Mouse (Mus musculus) left cerebral cortex, postnatal 14 days (tissue): ENCODE data around the gene Pla2g2c. TPM values are rescaled to one million over a fixed set of nuclear protein-coding genes. Genes with fewer than 3 reads are reported as not detected.

Experiments used
- DNase-seq, 2 experiments: peaks; one replicate each; pipeline ENCODE4 v3.0.0; 2021 to 2022; ENCODE audit warnings: low spot score in 2 of 2, mixed read lengths in 1 of 2
- intact Hi-C: fragments of 180-260 bp; cut with DNase I; formaldehyde crosslinking; loops from one replicate; pipeline ENCODE4 v1.15.1; 2025
- total RNA-seq, 2 experiments: library from RNA; stranded (reverse); gene quantifications; 2 replicates each; pipeline ENCODE4 v1.2.3; 2021

Gene Pla2g2c
- total RNA-seq, 2 experiments from 2014 or later, result 0.22 TPM; not detected in 1

- intact Hi-C loops, result loop anchor here (5.0 kb wide), 1 partner anchor 142 kb away; no protein-coding TSS in a partner anchor
These were observed 20.4 kb upstream of the Pla2g2c start for GRCm38 (mm10) chr4:138704169-138704568.

GRCm38 (mm10) chr4:138706620-138707019 lies 18.0 kb upstream of the Pla2g2c start:
- no peak for DNase-seq
- intact Hi-C loops, result no loop called here

More at GRCm38 (mm10) chr4:138704169-138704568, 20.4 kb upstream of the Pla2g2c start:
- DNase-seq, result no peak

GRCm38 (mm10) chr4:138708636-138709035 lies 16.0 kb upstream of the Pla2g2c start:
- intact Hi-C loops, result loop anchor here (1.0 to 2.0 kb wide), 2 partner anchors 40 to 142 kb away; no protein-coding TSS in a partner anchor
- peak in 1 of 2 experiments; percentile 61 for DNase-seq

- DNase-seq, result no peak
- intact Hi-C loops, result loop anchor here (2.0 kb wide), 1 partner anchor 142 kb away; no protein-coding TSS in a partner anchor
These were observed 15.3 kb upstream of the Pla2g2c start for GRCm38 (mm10) chr4:138709246-138709645.

GRCm38 (mm10) chr4:138709944-138710343 lies 14.6 kb upstream of the Pla2g2c start:
- intact Hi-C loops, result loop anchor here (2.0 kb wide), 1 partner anchor 141 kb away; no protein-coding TSS in a partner anchor

GRCm38 (mm10) chr4:138710633-138711032 lies 14.0 kb upstream of the Pla2g2c start:
- no peak for DNase-seq

More at GRCm38 (mm10) chr4:138709944-138710343, 14.6 kb upstream of the Pla2g2c start:
- DNase-seq, result no peak

GRCm38 (mm10) chr4:138711051-138711820 lies 13.4 kb upstream of the Pla2g2c start:
- intact Hi-C loops, result no loop called here
- DNase-seq, result no peak

More at GRCm38 (mm10) chr4:138710633-138711032, 14.0 kb upstream of the Pla2g2c start:
- intact Hi-C loops, result no loop called here

- intact Hi-C loops, result no loop called here
These were observed 12.5 kb upstream of the Pla2g2c start for GRCm38 (mm10) chr4:138712096-138712495.

DNA sequence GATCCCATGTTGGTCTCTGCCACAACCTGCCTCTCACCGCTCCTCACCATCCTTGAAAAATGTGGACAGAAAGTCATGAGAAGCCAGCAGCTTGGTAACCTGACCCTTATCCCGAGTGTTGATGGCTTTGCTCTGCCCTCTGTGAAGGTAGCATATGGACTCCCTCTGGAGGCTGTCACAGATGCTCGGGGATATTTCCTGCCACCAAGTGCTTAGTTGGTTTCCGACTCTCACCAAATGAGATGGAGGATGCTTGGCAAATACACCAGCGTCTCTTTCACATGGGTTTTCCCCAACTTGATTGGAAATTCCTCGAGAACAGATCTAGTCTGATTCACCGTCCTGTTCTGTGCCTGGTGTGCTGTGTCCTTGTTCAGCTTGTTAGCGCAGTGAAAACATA lies 12.0 kb upstream of the Pla2g2c start:
- intact Hi-C loops, result no loop called here
- DNase-seq, result no peak

More at GRCm38 (mm10) chr4:138712096-138712495, 12.5 kb upstream of the Pla2g2c start:
- no peak for DNase-seq

GRCm38 (mm10) chr4:138714186-138714585 lies 10.4 kb upstream of the Pla2g2c start:
- intact Hi-C loops, result no loop called here
- DNase-seq, result no peak

- DNase-seq, result no peak
- intact Hi-C loops, result no loop called here
These were observed 7.9 kb upstream of the Pla2g2c start for GRCm38 (mm10) chr4:138716697-138717096.

- DNase-seq, result no peak
- intact Hi-C loops, result no loop called here
These were observed 5.9 kb upstream of the Pla2g2c start for GRCm38 (mm10) chr4:138718586-138719263.

- intact Hi-C loops, result no loop called here
- DNase-seq, result no peak
These were observed 5.4 kb upstream of the Pla2g2c start for GRCm38 (mm10) chr4:138719264-138719596.

DNA sequence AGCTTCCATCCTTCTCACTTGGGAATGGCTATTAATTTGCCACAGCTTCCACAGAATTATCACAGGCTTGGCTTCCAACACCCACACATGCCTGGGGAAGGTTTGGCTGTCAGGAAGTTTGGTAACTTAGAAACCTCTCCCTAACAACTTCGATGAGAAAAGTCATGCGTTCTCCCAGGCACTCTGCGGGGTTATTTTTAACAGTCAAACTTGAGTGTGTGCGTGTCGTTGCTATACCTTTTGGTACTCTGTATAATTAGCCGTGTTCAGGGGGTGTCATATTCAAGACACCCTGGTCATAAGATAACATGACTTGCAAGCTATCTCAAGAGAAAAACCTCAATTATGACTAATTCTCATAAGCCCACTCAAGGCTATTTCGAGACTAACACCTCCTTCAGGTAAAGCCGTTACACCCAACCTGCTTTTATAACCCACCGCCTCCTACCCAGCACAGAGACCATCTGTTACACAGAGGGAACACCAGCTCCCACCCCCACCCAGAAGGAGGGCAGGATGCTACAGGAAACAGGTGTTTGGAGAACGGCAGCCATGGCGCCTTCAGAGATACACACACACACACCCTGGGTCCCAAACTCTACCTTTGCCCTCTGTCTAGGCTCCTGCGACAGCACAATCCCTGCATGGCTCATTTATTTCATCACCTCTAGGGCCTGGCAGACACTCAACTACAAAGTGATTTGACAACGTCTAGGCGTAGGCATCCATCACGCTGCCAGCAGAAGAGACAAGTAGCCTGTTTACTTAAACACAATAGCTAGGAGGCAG lies 905 bp upstream of the Pla2g2c start:
- peak; percentile 75 to 90 for DNase-seq
- intact Hi-C loops, result no loop called here

DNA sequence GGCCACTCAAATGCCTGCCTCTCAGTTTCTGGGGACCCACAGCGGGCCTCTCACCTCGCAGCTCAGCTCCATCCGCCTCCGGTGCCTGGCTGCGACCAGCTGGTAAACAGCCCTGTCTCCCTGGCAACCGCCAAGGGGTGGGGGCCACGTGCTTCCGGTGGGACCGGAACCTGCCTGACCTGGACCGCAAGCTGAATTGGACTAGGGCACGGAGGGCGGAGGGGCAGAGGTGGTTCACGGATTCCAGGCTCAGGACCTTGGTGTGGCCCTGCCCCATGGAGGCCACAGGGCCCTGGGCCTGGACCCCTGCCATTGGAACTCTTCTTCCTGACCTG lies 502 bp downstream of the Pla2g2c start:
- intact Hi-C loops, result no loop called here
- peak in 1 of 2 experiments; percentile 53 for DNase-seq

- intact Hi-C loops, result no loop called here
These were observed 1.2 kb downstream of the Pla2g2c start for GRCm38 (mm10) chr4:138725751-138726150.

GRCm38 (mm10) chr4:138729018-138729703 lies 4.6 kb downstream of the Pla2g2c start:
- intact Hi-C loops, result no loop called here
- no peak for DNase-seq

More at GRCm38 (mm10) chr4:138725751-138726150, 1.2 kb downstream of the Pla2g2c start:
- DNase-seq, result no peak

- DNase-seq, result no peak
- intact Hi-C loops, result no loop called here
These were observed 9.5 kb downstream of the Pla2g2c start for GRCm38 (mm10) chr4:138734105-138734504.

DNA sequence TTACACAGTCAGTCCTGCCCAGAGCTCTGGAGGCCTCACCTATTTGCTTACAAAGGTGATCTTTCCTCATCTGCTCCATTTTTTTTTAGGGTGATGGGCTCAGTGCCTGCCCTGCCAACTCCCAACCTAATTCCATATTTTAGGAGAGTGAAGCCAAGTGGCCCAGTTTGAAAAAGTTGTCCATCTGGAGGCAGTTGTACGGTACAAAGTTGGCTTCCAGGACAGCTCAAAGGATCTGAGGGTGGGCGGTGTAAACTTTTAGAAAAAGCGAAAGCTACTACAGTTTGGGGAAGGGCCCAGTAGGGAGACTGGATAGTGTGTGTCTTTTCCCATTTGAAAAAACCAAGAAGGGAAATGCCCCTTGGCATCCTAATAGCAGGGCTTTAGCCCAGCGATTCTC lies 10.3 kb downstream of the Pla2g2c start:
- DNase-seq, result no peak

More for the DNA sequence above, 10.3 kb downstream of the Pla2g2c start:
- intact Hi-C loops, result no loop called here
